Mouse (Mus musculus): ENCODE results near the gene Ezh1.

GRCm38 (mm10) chr11:101188166-101188805 is 38.0 kb downstream of the Ezh1 start:
- TF ChIP-seq CTCF (conservative IDR thresholded peaks at IDR 0.05; ENCODE audit: low read length) = no peak
- TF ChIP-seq NANOG (IDR thresholded peaks at IDR 0.05; ENCODE audit: borderline replicate concordance, low read length) = no peak
